Mouse (Mus musculus): ENCODE results near the gene Bcar1. TPM values are rescaled to one million over a fixed set of nuclear protein-coding genes. Genes with fewer than 3 reads are reported as not detected.

Bcar1 gene
- polyA plus RNA-seq, 1 experiment, result 4.1 TPM

DNA sequence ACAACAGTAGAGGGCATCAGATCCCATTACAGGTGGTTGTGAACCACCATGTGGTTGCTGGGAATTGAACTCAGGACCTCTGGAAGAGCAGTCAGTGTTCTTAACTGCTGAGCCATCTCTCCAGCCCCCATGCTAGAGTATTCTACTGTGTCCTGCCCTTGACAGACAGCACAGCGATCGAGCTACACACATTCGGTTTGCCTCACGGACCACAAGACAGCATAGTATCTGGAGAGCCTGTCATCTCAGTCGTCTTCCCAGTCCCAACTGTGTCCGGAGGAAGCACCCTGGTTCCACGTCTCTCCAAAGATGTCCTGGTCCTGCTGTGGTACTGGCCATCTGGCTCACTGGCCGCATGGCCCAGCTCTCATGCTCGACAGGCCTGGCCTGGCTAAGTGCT, 21.5 kb upstream of the Bcar1 start:
- Histone ChIP-seq H3K4me3 (replicated peaks; ENCODE audit: control insufficient read depth, low read depth, low read length) (no peak overlapping the region), H3K27ac (ENCODE audit: control insufficient read depth, insufficient read depth, low read depth, low read length, poor library complexity) (no peak overlapping the region), H3K4me1 (ENCODE audit: control insufficient read depth, insufficient read depth, low read length) (no peaks in the 10 kb centered on the region)
- TF ChIP-seq POLR2A (IDR thresholded peaks at IDR 0.05; ENCODE audit: borderline replicate concordance, control insufficient read depth, low read depth, low read length), result no peak
- no peak for TF ChIP-seq CTCF (IDR thresholded peaks at IDR 0.05; ENCODE audit: control insufficient read depth, insufficient read depth, low read length)
- WGBS, result 91% methylated on average over 9 of the region's 9 CpGs

DNA sequence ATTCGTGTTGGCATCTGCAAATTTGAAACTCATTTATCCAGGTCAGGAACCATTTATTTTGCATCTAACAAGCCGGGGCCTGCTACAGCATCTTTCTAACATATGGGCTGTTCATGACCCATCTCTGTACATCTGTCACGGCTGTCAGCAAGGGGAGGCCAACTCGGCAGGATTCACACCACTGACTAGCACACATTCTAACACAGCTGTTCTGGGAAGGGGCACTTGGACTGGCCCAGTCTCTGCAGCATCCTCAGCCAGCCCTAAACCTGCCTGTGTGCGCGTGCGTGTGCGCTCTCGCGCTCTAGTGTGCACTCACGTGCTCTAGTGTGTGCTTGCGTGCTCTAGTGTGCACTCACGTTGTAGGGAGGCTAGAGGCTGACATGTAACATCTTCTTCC, 17.1 kb upstream of the Bcar1 start:
- no peak for TF ChIP-seq CTCF (IDR thresholded peaks at IDR 0.05; ENCODE audit: control insufficient read depth, insufficient read depth, low read length)
- TF ChIP-seq POLR2A (IDR thresholded peaks at IDR 0.05; ENCODE audit: borderline replicate concordance, control insufficient read depth, low read depth, low read length), result no peak
- WGBS, result 86% methylated on average over 13 of the region's 13 CpGs
- H3K4me3 ChIP-seq (replicated peaks; ENCODE audit: control insufficient read depth, low read depth, low read length), result no peak overlapping the region
- no peak overlapping the region for H3K27ac ChIP-seq (ENCODE audit: control insufficient read depth, insufficient read depth, low read depth, low read length, poor library complexity)
- no peaks in the 10 kb centered on the region for H3K4me1 ChIP-seq (ENCODE audit: control insufficient read depth, insufficient read depth, low read length)

DNA sequence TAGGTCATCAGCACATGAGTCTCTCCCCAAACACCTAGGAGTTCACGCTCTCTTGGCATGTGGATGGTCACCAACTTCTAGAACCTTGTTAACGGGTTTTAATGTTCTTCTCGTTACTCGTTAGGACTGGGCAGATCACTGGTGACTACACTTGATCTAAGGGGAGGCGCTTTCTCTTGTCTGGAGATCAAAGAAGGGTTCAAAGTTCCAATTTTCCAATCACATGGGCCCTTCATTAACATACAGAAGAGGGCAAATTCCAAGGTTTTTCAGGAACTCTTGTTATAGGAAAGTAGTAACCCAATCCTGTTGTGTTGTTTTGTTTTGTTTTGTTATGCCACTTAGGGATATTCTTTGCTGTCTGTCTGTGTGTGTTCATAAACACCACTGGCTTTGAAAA, 15.2 kb upstream of the Bcar1 start:
- no peak overlapping the region for H3K4me3 ChIP-seq (replicated peaks; ENCODE audit: control insufficient read depth, low read depth, low read length)
- no peak for TF ChIP-seq POLR2A (IDR thresholded peaks at IDR 0.05; ENCODE audit: borderline replicate concordance, control insufficient read depth, low read depth, low read length)
- no peak for TF ChIP-seq CTCF (IDR thresholded peaks at IDR 0.05; ENCODE audit: control insufficient read depth, insufficient read depth, low read length)
- WGBS, result 82% methylated on average over 5 of the region's 5 CpGs
- H3K4me1 ChIP-seq (ENCODE audit: control insufficient read depth, insufficient read depth, low read length), result no peaks in the 10 kb centered on the region
- H3K27ac ChIP-seq (ENCODE audit: control insufficient read depth, insufficient read depth, low read depth, low read length, poor library complexity), result no peak overlapping the region

DNA sequence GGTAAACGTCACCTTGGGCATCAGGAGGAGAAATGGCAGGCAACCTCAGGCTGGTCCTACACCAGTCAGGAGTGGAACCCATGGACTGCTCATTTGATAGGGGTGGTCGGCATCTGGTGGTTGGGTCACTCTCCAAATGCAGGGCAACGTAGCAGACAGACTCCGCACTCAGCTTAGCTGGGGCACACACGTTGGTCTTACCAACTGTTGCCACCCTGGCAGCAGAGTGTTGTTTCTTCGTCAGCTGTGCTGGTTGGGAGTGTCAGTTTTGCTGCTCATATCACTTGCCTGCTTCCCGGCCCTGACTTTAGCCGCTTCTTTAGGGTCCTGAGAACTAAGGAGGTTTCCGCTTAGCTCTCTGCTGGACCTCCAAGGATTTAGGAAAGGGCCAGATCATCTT, 14.0 kb upstream of the Bcar1 start:
- H3K4me3 ChIP-seq (replicated peaks; ENCODE audit: control insufficient read depth, low read depth, low read length), result no peak overlapping the region
- no peak overlapping the region for H3K27ac ChIP-seq (ENCODE audit: control insufficient read depth, insufficient read depth, low read depth, low read length, poor library complexity)
- TF ChIP-seq CTCF (IDR thresholded peaks at IDR 0.05; ENCODE audit: control insufficient read depth, insufficient read depth, low read length) (no peak), POLR2A (IDR thresholded peaks at IDR 0.05; ENCODE audit: borderline replicate concordance, control insufficient read depth, low read depth, low read length) (no peak)
- WGBS, result 80% methylated on average over 9 of the region's 9 CpGs
- no peaks in the 10 kb centered on the region for H3K4me1 ChIP-seq (ENCODE audit: control insufficient read depth, insufficient read depth, low read length)

DNA sequence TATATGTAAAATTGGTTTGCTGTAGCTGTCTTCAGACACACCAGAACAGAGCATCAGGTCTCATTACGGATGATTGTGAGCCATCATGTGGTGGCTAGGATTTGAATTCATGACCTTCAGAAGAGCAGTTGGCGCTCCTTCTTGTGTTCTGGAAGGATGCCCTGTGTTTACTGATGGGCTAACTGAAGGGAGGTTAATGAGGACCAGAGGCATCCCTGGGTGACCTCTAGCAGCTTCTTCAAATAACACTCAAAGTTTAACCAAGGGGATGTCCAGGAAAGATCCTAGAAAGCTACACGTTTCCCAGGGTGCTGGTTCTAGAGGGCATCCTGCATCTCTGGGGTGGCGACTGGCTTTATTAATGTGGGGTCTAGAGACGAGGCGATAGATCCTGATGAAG, 11.1 kb upstream of the Bcar1 start:
- 78% methylated on average over 6 of the region's 6 CpGs for WGBS
- no peaks in the 10 kb centered on the region for H3K4me1 ChIP-seq (ENCODE audit: control insufficient read depth, insufficient read depth, low read length)
- H3K4me3 ChIP-seq (replicated peaks; ENCODE audit: control insufficient read depth, low read depth, low read length), result no peak overlapping the region
- H3K27ac ChIP-seq (ENCODE audit: control insufficient read depth, insufficient read depth, low read depth, low read length, poor library complexity), result no peak overlapping the region
- no peak for TF ChIP-seq CTCF (IDR thresholded peaks at IDR 0.05; ENCODE audit: control insufficient read depth, insufficient read depth, low read length)
- TF ChIP-seq POLR2A (IDR thresholded peaks at IDR 0.05; ENCODE audit: borderline replicate concordance, control insufficient read depth, low read depth, low read length), result no peak

DNA sequence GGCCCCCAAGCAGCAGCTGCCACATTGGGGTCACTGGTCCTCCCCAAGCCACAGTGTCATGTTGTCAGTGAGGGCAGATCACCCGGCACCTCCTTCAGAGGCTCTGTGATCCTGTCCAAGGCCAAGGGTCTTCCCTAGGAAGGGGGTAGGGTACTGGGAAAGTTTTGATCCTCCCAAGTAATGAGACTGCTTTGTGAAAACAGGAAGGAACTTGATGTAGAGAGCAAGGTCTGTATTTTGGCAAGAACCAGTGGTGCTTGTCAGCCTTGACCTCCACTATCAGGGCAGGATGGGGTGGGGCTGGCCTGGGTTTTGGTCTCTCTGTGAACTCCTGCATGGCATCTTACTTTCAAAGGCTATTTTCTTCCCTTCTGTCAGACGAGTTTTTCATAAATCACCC, 10.5 kb upstream of the Bcar1 start:
- H3K4me3 ChIP-seq (replicated peaks; ENCODE audit: control insufficient read depth, low read depth, low read length), result no peak overlapping the region
- no peak overlapping the region for H3K27ac ChIP-seq (ENCODE audit: control insufficient read depth, insufficient read depth, low read depth, low read length, poor library complexity)
- 41% methylated on average over 2 of the region's 2 CpGs for WGBS
- no peak for TF ChIP-seq CTCF (IDR thresholded peaks at IDR 0.05; ENCODE audit: control insufficient read depth, insufficient read depth, low read length)
- TF ChIP-seq POLR2A (IDR thresholded peaks at IDR 0.05; ENCODE audit: borderline replicate concordance, control insufficient read depth, low read depth, low read length), result no peak
- no peaks in the 10 kb centered on the region for H3K4me1 ChIP-seq (ENCODE audit: control insufficient read depth, insufficient read depth, low read length)

DNA sequence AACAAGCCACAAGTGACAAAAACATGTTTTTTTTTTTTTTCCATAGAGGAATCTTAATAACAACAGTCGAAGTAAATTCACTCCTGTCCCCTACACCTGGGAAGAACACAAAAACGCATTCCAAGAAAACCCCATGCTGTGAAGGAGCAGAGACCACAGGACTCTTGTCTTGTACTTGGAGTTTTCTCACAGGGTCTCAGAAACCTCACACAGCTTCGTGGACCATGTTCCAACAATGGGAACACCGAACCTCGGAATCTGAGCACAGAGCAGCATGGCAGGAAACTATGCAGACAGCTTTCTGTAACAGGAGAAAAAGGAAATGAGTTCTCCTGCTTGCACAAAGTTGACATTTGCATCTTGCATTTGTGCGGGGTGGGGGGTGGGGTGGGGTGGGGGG, 5.2 kb upstream of the Bcar1 start:
- 23% methylated on average over 6 of the region's 6 CpGs for WGBS
- H3K27ac ChIP-seq (ENCODE audit: control insufficient read depth, insufficient read depth, low read depth, low read length, poor library complexity), result no peak overlapping the region
- no peaks in the 10 kb centered on the region for H3K4me1 ChIP-seq (ENCODE audit: control insufficient read depth, insufficient read depth, low read length)
- H3K4me3 ChIP-seq (replicated peaks; ENCODE audit: control insufficient read depth, low read depth, low read length), result no peak overlapping the region
- TF ChIP-seq POLR2A (IDR thresholded peaks at IDR 0.05; ENCODE audit: borderline replicate concordance, control insufficient read depth, low read depth, low read length) (no peak), CTCF (IDR thresholded peaks at IDR 0.05; ENCODE audit: control insufficient read depth, insufficient read depth, low read length) (no peak)

DNA sequence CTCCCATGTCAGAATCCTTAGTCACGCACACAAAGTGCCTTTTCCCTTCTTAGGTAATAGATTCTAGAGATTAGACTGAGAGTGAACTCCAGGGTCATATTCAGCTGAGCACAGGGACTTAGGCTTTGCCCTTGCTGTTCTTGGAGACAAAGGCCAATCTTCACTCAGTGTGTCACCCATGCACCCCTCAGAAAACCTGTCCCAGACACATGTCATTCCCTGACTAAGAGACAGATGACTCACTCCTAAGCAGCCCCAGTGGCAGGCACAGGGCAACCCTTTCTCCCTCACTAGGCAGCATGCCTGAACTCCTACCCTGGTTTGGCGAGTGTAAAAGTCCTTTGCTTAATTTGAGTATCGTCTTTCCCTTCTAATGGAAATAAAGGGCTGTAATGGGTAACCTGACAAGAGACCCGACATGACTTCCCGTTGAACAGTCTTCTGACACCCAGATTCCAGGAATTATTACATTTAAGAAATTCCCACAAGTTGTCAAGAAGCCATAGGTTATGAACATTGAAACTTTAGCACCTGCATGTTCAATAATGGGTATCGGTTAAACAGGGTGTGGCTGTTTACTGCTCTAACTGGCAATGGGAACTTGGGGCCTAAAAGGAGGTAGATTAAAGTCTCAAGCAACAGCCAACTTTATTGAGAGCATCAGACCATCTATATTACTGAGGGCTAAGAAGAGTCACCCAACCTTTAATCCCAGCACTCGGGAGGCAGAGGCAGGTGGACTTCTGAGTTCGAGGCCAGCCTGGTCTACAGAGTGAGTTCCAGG, 4.4 kb upstream of the Bcar1 start:
- TF ChIP-seq POLR2A (IDR thresholded peaks at IDR 0.05; ENCODE audit: borderline replicate concordance, control insufficient read depth, low read depth, low read length), result no peak
- no peak for TF ChIP-seq CTCF (IDR thresholded peaks at IDR 0.05; ENCODE audit: control insufficient read depth, insufficient read depth, low read length)
- 76% methylated on average over 8 of the region's 8 CpGs for WGBS
- Histone ChIP-seq H3K27ac (ENCODE audit: control insufficient read depth, insufficient read depth, low read depth, low read length, poor library complexity) (no peak overlapping the region), H3K4me1 (ENCODE audit: control insufficient read depth, insufficient read depth, low read length) (no peaks in the 10 kb centered on the region), H3K4me3 (replicated peaks; ENCODE audit: control insufficient read depth, low read depth, low read length) (no peak overlapping the region)
